Mouse (Mus musculus) limb, embryonic 10.5 days (tissue): ENCODE data around the gene Arhgef40. TPM values are rescaled to one million over a fixed set of nuclear protein-coding genes. Genes with fewer than 3 reads are reported as not detected.
"Not testable (repeated sequence)": the region's sequence is repeated elsewhere in the genome, so short reads cannot be mapped to it uniquely, and the experiment has no call there.

Experiments used
- DNase-seq: peaks from one replicate; pipeline ENCODE4 v3.0.0-alpha.2; 2017; ENCODE audit warnings: low spot score
- H3K27ac ChIP-seq: fragments of 300-500 bp; sonication (generic); 2 replicates; pipeline ENCODE4 v1.5.1; 2016; ENCODE audit warnings: mild to moderate bottlenecking
- H3K27me3 ChIP-seq: fragments of 300-500 bp; sonication (generic); 2 replicates; pipeline ENCODE4 v1.6.1; 2016; ENCODE audit warnings: low read depth, mild to moderate bottlenecking; ENCODE audit not compliant: poor library complexity, severe bottlenecking
- H3K36me3 ChIP-seq: fragments of 300-500 bp; sonication (generic); 2 replicates; pipeline ENCODE4 v1.6.1; 2016; ENCODE audit warnings: mild to moderate bottlenecking, moderate library complexity
- H3K4me1 ChIP-seq: fragments of 300-500 bp; sonication (generic); 2 replicates; pipeline ENCODE4 v1.6.1; 2016
- H3K4me3 ChIP-seq: fragments of 300-500 bp; sonication (generic); 2 replicates; pipeline ENCODE4 v1.5.1; 2016; ENCODE audit warnings: mild to moderate bottlenecking, moderate library complexity
- H3K9me3 ChIP-seq: fragments of 300-500 bp; sonication (generic); replicated peaks from 2 replicates; pipeline ENCODE4 v1.6.1; 2016; ENCODE audit warnings: mild to moderate bottlenecking
- WGBS: fragments of 180-500 bp; shearing (Covaris S2); methylation state at CpG from one replicate; pipeline ENCODE4 v1.1.7; 2016; 5-methylcytosine and 5-hydroxymethylcytosine counted together
- polyA plus RNA-seq: library from polyadenylated mRNA; unstranded; fragments of >200 nt; fragmentation: Nextera tagmentation; extraction: Ambion mirVana; gene quantifications from 2 replicates; pipeline ENCODE4 v1.2.1, GENCODE M21; 2016

The Arhgef40 gene
- polyA plus RNA-seq, 1 experiment from 2014 or later = 236 TPM

- Histone ChIP-seq H3K9me3 (no peaks in the 10 kb centered on the region), H3K27ac (peak overlapping the region; percentile 86), H3K36me3 (peaks cover 7% of the 10 kb centered on the region), H3K4me1 (peaks cover 40% of the 10 kb centered on the region), H3K4me3 (peak overlapping the region; percentile 45), H3K27me3 (no peaks in the 10 kb centered on the region)
- DNase-seq = peak; percentile 89
- WGBS = 7% methylated on average over 23 of the region's 23 CpGs
These were observed 38.4 kb downstream of the Arhgef40 start for GRCm38 (mm10) chr14:52022709-52023459.

GRCm38 (mm10) chr14:52024133-52024532 is 39.6 kb downstream of the Arhgef40 start:
- Histone ChIP-seq H3K4me1 (peaks cover 30% of the 10 kb centered on the region), H3K27me3 (no peaks in the 10 kb centered on the region), H3K4me3 (no peak overlapping the region), H3K36me3 (no peaks in the 10 kb centered on the region), H3K27ac (no peak overlapping the region), H3K9me3 (no peaks in the 10 kb centered on the region)
- no peak for DNase-seq
- WGBS = 91% methylated on average over 2 of the region's 2 CpGs

- no peak for DNase-seq
These were observed 41.8 kb downstream of the Arhgef40 start for GRCm38 (mm10) chr14:52026342-52026741.

GRCm38 (mm10) chr14:52035926-52036325 is 51.4 kb downstream of the Arhgef40 start:
- Histone ChIP-seq H3K27me3 (no peaks in the 10 kb centered on the region), H3K4me3 (no peak overlapping the region), H3K36me3 (no peaks in the 10 kb centered on the region), H3K9me3 (no peaks in the 10 kb centered on the region), H3K27ac (no peak overlapping the region), H3K4me1 (no peaks in the 10 kb centered on the region)
- 91% methylated on average over 6 of the region's 6 CpGs for WGBS
- no peak for DNase-seq

More at GRCm38 (mm10) chr14:52026342-52026741, 41.8 kb downstream of the Arhgef40 start:
- H3K4me1 ChIP-seq = peaks cover 18% of the 10 kb centered on the region
- WGBS = 88% methylated on average over 4 of the region's 4 CpGs
- no peaks in the 10 kb centered on the region for H3K9me3 ChIP-seq
- no peak overlapping the region for H3K27ac ChIP-seq
- no peak overlapping the region for H3K4me3 ChIP-seq
- H3K27me3 ChIP-seq = no peaks in the 10 kb centered on the region
- no peaks in the 10 kb centered on the region for H3K36me3 ChIP-seq

GRCm38 (mm10) chr14:52039332-52039731 is 54.8 kb downstream of the Arhgef40 start:
- DNase-seq = no peak
- no peaks in the 10 kb centered on the region for H3K9me3 ChIP-seq
- 86% methylated on average over 5 of the region's 5 CpGs for WGBS
- no peak overlapping the region for H3K4me3 ChIP-seq
- H3K36me3 ChIP-seq = no peaks in the 10 kb centered on the region
- no peaks in the 10 kb centered on the region for H3K27me3 ChIP-seq
- H3K27ac ChIP-seq = no peak overlapping the region
- no peaks in the 10 kb centered on the region for H3K4me1 ChIP-seq

- H3K4me1 ChIP-seq, H3K27me3 ChIP-seq, H3K27ac ChIP-seq, H3K36me3 ChIP-seq, DNase-seq, H3K4me3 ChIP-seq, H3K9me3 ChIP-seq: not testable (repeated sequence)
- 69% methylated on average over 3 of the region's 3 CpGs for WGBS
These were observed 57.8 kb downstream of the Arhgef40 start, which contains the start of gene Olfr221 for GRCm38 (mm10) chr14:52042359-52042758. Gene Olfr221, minus strand, starts transcription at chr14:52042459.

GRCm38 (mm10) chr14:52043446-52043845 is 58.9 kb downstream of the Arhgef40 start:
- 89% methylated on average over 6 of the region's 6 CpGs for WGBS
- Histone ChIP-seq H3K36me3 (no peaks in the 10 kb centered on the region), H3K4me1 (peaks cover 3% of the 10 kb centered on the region; the same call in 1 of the 2 replicates), H3K27me3 (no peaks in the 10 kb centered on the region), H3K9me3 (no peaks in the 10 kb centered on the region), H3K27ac (no peak overlapping the region), H3K4me3 (no peak overlapping the region)
- DNase-seq = no peak

GRCm38 (mm10) chr14:52044901-52045678 is 60.6 kb downstream of the Arhgef40 start:
- DNase-seq = no peak
- no peak overlapping the region for H3K27ac ChIP-seq
- WGBS = 13% methylated on average over 8 of the region's 8 CpGs
- H3K36me3 ChIP-seq = no peaks in the 10 kb centered on the region
- H3K9me3 ChIP-seq = no peaks in the 10 kb centered on the region
- H3K4me3 ChIP-seq = no peak overlapping the region
- no peaks in the 10 kb centered on the region for H3K27me3 ChIP-seq
- H3K4me1 ChIP-seq = peaks cover 3% of the 10 kb centered on the region; the same call in 1 of the 2 replicates

GRCm38 (mm10) chr14:52045966-52046565 is 61.5 kb downstream of the Arhgef40 start:
- H3K36me3 ChIP-seq = no peaks in the 10 kb centered on the region
- DNase-seq = no peak
- no peak overlapping the region for H3K27ac ChIP-seq
- H3K4me1 ChIP-seq = peaks cover 3% of the 10 kb centered on the region; the same call in 1 of the 2 replicates
- no peaks in the 10 kb centered on the region for H3K27me3 ChIP-seq
- no peaks in the 10 kb centered on the region for H3K9me3 ChIP-seq
- H3K4me3 ChIP-seq = no peak overlapping the region
- 86% methylated on average over 9 of the region's 9 CpGs for WGBS

- not testable (repeated sequence) for H3K36me3 ChIP-seq, H3K9me3 ChIP-seq, DNase-seq, H3K4me3 ChIP-seq, H3K27me3 ChIP-seq, H3K27ac ChIP-seq, H3K4me1 ChIP-seq
- WGBS = 92% methylated on average over 3 of the region's 3 CpGs
These were observed 68.2 kb downstream of the Arhgef40 start for GRCm38 (mm10) chr14:52052720-52053119.
